Comparison of ENCODE assay signal across 8 mouse cellular contexts in the genomic region with DNA sequence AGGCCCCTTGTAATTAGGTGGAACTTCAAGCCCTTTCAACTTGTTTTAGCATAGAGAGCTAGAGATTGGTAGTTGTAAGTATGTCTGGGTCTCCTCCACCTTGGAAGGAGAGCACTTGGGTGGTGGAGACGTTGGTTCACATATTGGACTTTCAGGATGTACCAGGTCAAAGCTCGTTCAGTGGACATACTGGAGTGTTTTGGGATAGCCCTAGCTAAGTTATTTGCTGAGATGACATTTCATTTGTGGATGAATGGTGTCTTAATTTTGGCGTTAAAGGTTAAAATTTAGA. TPM values are rescaled to one million over a fixed set of nuclear protein-coding genes. Genes with fewer than 3 reads are reported as not detected.
A peak's percentile ranks its signal among the peaks of the same experiment; 100 is the strongest.
DNase-seq lines count a peak whose midpoint lies in the region; ATAC-seq lines count a peak whose summit lies in the region.

No protein-coding gene starts in this region.

- DNase-seq in embryo, embryonic 10.5 days (ENCODE audit: low spot score): peak; percentile 17
- no peak for DNase-seq in embryo, embryonic 10 days (ENCODE audit: low spot score)
- peak; percentile 40 for DNase-seq in 3T3-L1 (ENCODE audit: low read depth, low spot score)
- no peak for DNase-seq in forebrain, embryonic 11.5 days (ENCODE audit: low spot score)
- no peak for DNase-seq in limb, embryonic 11.5 days (ENCODE audit: low spot score)
- DNase-seq in frontal cortex, postnatal 25 days (ENCODE audit: low spot score in 2 of 2): no peak
- no peak for DNase-seq in spleen, postnatal 14 days (ENCODE audit: low spot score in 2 of 2)

- H3K27ac ChIP-seq in forebrain, embryonic 11.5 days (ENCODE audit: low read depth, low read length): peak overlapping the region; percentile 96; the same call in 1 of the 2 replicates
- no peak overlapping the region for H3K27ac ChIP-seq in limb, embryonic 11.5 days (replicated peaks; ENCODE audit: low read depth, low read length)
- H3K27ac ChIP-seq in stomach, embryonic 14.5 days (ENCODE audit: low read length): peak overlapping the region; percentile 99

- H3K4me2 ChIP-seq in forebrain, embryonic 11.5 days (ENCODE audit: low read depth, low read length, severe bottlenecking): peak overlapping the region; percentile 84
- H3K4me2 ChIP-seq in limb, embryonic 11.5 days (ENCODE audit: low read depth, severe bottlenecking): peak overlapping the region; percentile 71
- peak overlapping the region; percentile 68 for H3K4me2 ChIP-seq in stomach, embryonic 14.5 days (replicated peaks; ENCODE audit: low read depth, low read length)

- H3K9ac ChIP-seq in forebrain, embryonic 11.5 days (ENCODE audit: low read length): peak overlapping the region; percentile 95
- H3K9ac ChIP-seq in limb, embryonic 11.5 days (ENCODE audit: low read length): peak overlapping the region; percentile 95
- H3K9ac ChIP-seq in stomach, embryonic 14.5 days (replicated peaks; ENCODE audit: low read depth, low read length): peak overlapping the region; percentile 92

- H3K36me3 ChIP-seq in forebrain, embryonic 11.5 days (ENCODE audit: control insufficient read depth, insufficient read depth, low read length): no peaks in the 10 kb centered on the region
- H3K36me3 ChIP-seq in limb, embryonic 11.5 days (ENCODE audit: control insufficient read depth, insufficient read depth, low read length): no peaks in the 10 kb centered on the region
- H3K36me3 ChIP-seq in stomach, embryonic 14.5 days (ENCODE audit: control insufficient read depth, insufficient read depth, low read length): no peaks in the 10 kb centered on the region

- H3K4me3 ChIP-seq in forebrain, embryonic 11.5 days (ENCODE audit: low read depth, low read length): peak overlapping the region; percentile 96
- H3K4me3 ChIP-seq in limb, embryonic 11.5 days (ENCODE audit: low read depth, low read length): peak overlapping the region; percentile 96
- peak overlapping the region; percentile 92 for H3K4me3 ChIP-seq in stomach, embryonic 14.5 days (ENCODE audit: low read depth, low read length)

- ATAC-seq in forebrain, embryonic 11.5 days (replicated peaks; ENCODE audit: low FRiP score): no peak
- ATAC-seq in limb, embryonic 11.5 days (ENCODE audit: insufficient number of reproducible peaks, low FRiP score, low TSS enrichment, low read depth): no peak
- ATAC-seq in stomach, embryonic 14.5 days (ENCODE audit: insufficient number of reproducible peaks, insufficient read depth, low FRiP score, low read depth): no peak

- no peaks in the 10 kb centered on the region for H3K9me3 ChIP-seq in forebrain, embryonic 11.5 days (ENCODE audit: control insufficient read depth, low read length)
- H3K9me3 ChIP-seq in limb, embryonic 11.5 days (ENCODE audit: control insufficient read depth, low read length): no peaks in the 10 kb centered on the region
- no peaks in the 10 kb centered on the region for H3K9me3 ChIP-seq in stomach, embryonic 14.5 days (ENCODE audit: control insufficient read depth, low read depth, low read length)

- 21% methylated on average over 3 of the region's 3 CpGs for WGBS in forebrain, embryonic 11.5 days
- WGBS in limb, embryonic 11.5 days: 16% methylated on average over 3 of the region's 3 CpGs
- WGBS in stomach, embryonic 14.5 days: 9% methylated on average over 3 of the region's 3 CpGs

- 0 out of 2 replicates have a peak, but pooled peaks cover 6% of the 10 kb centered on the region for H3K4me1 ChIP-seq in forebrain, embryonic 11.5 days (replicated peaks; ENCODE audit: control insufficient read depth, insufficient read depth, low read length)
- peaks cover 6% of the 10 kb centered on the region for H3K4me1 ChIP-seq in limb, embryonic 11.5 days (ENCODE audit: control insufficient read depth, insufficient read depth, low read length)
- peaks cover 10% of the 10 kb centered on the region for H3K4me1 ChIP-seq in stomach, embryonic 14.5 days (ENCODE audit: control insufficient read depth, insufficient read depth, low read length)

- H3K27me3 ChIP-seq in forebrain, embryonic 11.5 days (ENCODE audit: control insufficient read depth, insufficient read depth, low read length): no peaks in the 10 kb centered on the region
- H3K27me3 ChIP-seq in limb, embryonic 11.5 days (ENCODE audit: control insufficient read depth, insufficient read depth, low read length): no peaks in the 10 kb centered on the region
- H3K27me3 ChIP-seq in stomach, embryonic 14.5 days (ENCODE audit: control insufficient read depth, insufficient read depth, low read length): no peaks in the 10 kb centered on the region

RNA-seq across cellular contexts. Expression of a gene that starts 1.4 kb away (rescaled TPM):
- 79.2 and 94.7 TPM in 2 replicates for polyA plus RNA-seq in forebrain, embryonic 11.5 days (2014; fragmentation: Nextera tagmentation; extraction: Ambion mirVana)
- polyA plus RNA-seq in limb, embryonic 11.5 days (2014; fragmentation: Nextera tagmentation; extraction: Ambion mirVana): 82.5 and 96.1 TPM in 2 replicates
- 127 and 130 TPM in 2 replicates for polyA plus RNA-seq in stomach, embryonic 14.5 days (2014; fragmentation: Nextera tagmentation; extraction: Ambion mirVana)

RNA-seq across cellular contexts. Expression of a gene that starts 40.2 kb away (rescaled TPM):
- 43.9 and 51.8 TPM in 2 replicates for polyA plus RNA-seq in forebrain, embryonic 11.5 days (2014; fragmentation: Nextera tagmentation; extraction: Ambion mirVana)
- 45.1 and 52.0 TPM in 2 replicates for polyA plus RNA-seq in limb, embryonic 11.5 days (2014; fragmentation: Nextera tagmentation; extraction: Ambion mirVana)
- 69.0 and 71.4 TPM in 2 replicates for polyA plus RNA-seq in stomach, embryonic 14.5 days (2014; fragmentation: Nextera tagmentation; extraction: Ambion mirVana)

Comparison
In these comparisons a context has a peak if more than half of its experiments do, and no peak if none do; other contexts are left out.
1. DNase-seq: peak in embryo, embryonic 10.5 days (single experiment) and 3T3-L1 (single experiment); none in embryo, embryonic 10 days (single experiment), forebrain, embryonic 11.5 days (single experiment), limb, embryonic 11.5 days (single experiment), frontal cortex, postnatal 25 days (0 of 2) and spleen, postnatal 14 days (0 of 2).
2. Peak in every context shown above with its lines, with median percentiles within 50 percentile points of each other: H3K4me2 ChIP-seq, H3K4me3 ChIP-seq and H3K9ac ChIP-seq.